Mouse (Mus musculus) limb, embryonic 10.5 days (tissue): ENCODE measurements at regions not wholly inside any gene's neighbourhood (a gene's known extent, or its start where the extent isn't known, plus 50 kb on each side); places are given as distances from the start of the nearest gene placed in this dataset.

ENCODE experiments used
- DNase-seq: peaks from one replicate; pipeline ENCODE4 v3.0.0-alpha.2; 2017; ENCODE audit warnings: low spot score
- H3K27ac ChIP-seq: fragments of 300-500 bp; sonication (generic); 2 replicates; pipeline ENCODE4 v1.5.1; 2016; ENCODE audit warnings: mild to moderate bottlenecking
- H3K27me3 ChIP-seq: fragments of 300-500 bp; sonication (generic); 2 replicates; pipeline ENCODE4 v1.6.1; 2016; ENCODE audit warnings: low read depth, mild to moderate bottlenecking; ENCODE audit not compliant: poor library complexity, severe bottlenecking
- H3K36me3 ChIP-seq: fragments of 300-500 bp; sonication (generic); 2 replicates; pipeline ENCODE4 v1.6.1; 2016; ENCODE audit warnings: mild to moderate bottlenecking, moderate library complexity
- H3K4me1 ChIP-seq: fragments of 300-500 bp; sonication (generic); 2 replicates; pipeline ENCODE4 v1.6.1; 2016
- H3K4me3 ChIP-seq: fragments of 300-500 bp; sonication (generic); 2 replicates; pipeline ENCODE4 v1.5.1; 2016; ENCODE audit warnings: mild to moderate bottlenecking, moderate library complexity
- H3K9me3 ChIP-seq: fragments of 300-500 bp; sonication (generic); replicated peaks from 2 replicates; pipeline ENCODE4 v1.6.1; 2016; ENCODE audit warnings: mild to moderate bottlenecking
- WGBS: fragments of 180-500 bp; shearing (Covaris S2); methylation state at CpG from one replicate; pipeline ENCODE4 v1.1.7; 2016; 5-methylcytosine and 5-hydroxymethylcytosine counted together

DNA sequence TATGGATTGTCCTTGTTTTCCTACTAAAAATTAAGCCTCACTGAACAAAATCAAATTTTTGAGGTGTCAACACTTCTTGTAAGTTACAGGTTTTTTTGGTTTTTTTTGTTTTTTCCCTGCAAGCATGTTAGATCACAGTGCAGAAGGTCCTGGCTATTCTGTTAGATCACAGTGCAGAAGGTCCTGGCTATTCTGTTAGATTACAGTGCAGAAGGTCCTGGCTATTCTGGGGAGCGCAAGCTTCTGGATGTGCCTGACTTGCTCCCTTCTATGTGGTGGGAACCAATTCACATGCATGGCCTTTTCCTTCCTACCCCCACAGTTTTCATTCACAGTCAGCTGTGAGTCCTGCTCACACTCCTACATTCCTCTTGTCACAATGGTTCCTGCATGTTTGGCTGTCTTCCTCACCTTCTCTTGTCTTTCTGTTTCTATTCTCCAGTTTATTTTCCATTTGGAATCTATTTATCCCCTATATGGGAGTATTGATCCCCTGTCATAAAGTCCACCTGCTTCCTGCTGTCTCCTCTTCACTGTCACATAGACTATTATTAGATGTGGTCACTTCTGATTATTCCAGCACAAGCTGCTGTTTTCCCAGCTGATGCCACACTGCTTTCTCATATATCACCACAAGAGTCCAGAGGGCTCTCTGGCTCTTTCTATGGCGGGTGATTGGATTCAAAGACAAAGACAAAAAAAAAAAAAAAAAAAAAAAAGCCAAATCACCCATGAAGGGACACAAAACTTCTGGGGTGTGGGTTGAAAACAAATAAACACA lies 866.3 kb upstream of the Gm5150 start:
- Histone ChIP-seq H3K27me3 (no peaks in the 10 kb centered on the region), H3K4me3 (no peak overlapping the region), H3K27ac (no peak overlapping the region), H3K36me3 (no peaks in the 10 kb centered on the region), H3K4me1 (no peaks in the 10 kb centered on the region), H3K9me3 (no peaks in the 10 kb centered on the region)
- WGBS = 73% methylated on average over 2 of the region's 2 CpGs
- DNase-seq = no peak

DNA sequence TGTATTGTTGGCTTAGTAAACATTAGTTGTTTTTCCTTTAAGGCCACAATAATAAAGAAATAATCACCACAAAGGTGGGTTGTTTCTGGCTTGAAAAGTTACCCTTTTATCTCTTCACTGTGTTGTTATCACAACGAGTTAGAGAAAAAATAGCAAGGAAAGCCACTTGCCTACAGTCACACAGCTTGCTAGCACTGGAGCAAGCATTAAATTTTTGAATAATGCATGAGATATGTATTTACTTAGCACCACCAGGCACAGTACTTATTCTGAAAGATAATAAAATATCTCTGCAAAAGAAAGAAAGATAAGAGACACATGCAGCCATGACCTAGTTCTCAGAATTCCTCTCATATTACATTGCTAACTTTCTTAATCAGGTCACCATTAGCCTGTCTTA lies 853.8 kb upstream of the Gm5150 start:
- H3K36me3 ChIP-seq = no peaks in the 10 kb centered on the region
- 68% methylated on average over 1 of the region's 1 CpGs for WGBS
- no peak overlapping the region for H3K27ac ChIP-seq
- DNase-seq = no peak
- H3K4me3 ChIP-seq = no peak overlapping the region
- H3K4me1 ChIP-seq = no peaks in the 10 kb centered on the region
- H3K9me3 ChIP-seq = no peaks in the 10 kb centered on the region
- H3K27me3 ChIP-seq = no peaks in the 10 kb centered on the region

DNA sequence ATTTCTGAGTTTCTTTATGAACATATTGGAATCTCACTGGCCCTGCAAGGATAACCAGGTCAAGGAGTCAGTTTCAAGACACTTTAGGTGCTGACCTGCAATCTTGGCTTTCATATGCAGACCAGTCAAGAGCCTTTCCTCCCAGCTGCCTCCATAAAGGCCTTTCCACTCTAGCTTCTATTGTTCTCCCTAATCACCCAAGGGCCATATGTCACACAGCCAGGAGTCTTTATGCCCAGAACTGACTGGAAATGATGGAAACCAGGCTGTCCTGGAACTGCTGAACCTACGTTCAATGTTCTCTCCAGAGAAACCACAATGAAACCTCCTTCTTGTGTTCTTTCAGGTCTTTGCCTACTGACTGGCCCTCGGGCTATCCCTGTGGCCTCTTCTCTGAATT lies 852.7 kb upstream of the Gm5150 start:
- H3K27ac ChIP-seq = no peak overlapping the region
- no peaks in the 10 kb centered on the region for H3K4me1 ChIP-seq
- H3K9me3 ChIP-seq = no peaks in the 10 kb centered on the region
- WGBS = 73% methylated on average over 2 of the region's 2 CpGs
- no peaks in the 10 kb centered on the region for H3K36me3 ChIP-seq
- no peak for DNase-seq
- no peak overlapping the region for H3K4me3 ChIP-seq
- H3K27me3 ChIP-seq = no peaks in the 10 kb centered on the region

DNA sequence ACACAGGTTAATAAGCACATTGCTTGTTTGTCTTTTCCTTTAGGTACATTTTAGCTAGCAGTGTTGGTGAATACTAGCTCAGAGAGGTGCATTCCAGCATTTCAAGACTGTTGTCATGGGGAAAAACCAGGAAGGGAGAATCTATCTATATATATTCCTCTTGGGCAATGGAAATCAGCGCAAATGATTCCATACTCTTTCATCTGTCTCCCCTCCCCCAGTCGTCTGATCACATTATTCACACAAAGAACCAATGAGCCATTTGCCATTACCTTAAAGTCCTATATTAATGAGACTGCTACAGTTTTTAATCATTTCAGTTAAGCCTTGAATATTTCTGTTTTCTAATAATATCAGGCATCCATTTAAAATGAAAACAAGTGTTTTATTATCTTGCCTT lies 849.0 kb upstream of the Gm5150 start:
- no peaks in the 10 kb centered on the region for H3K9me3 ChIP-seq
- H3K36me3 ChIP-seq = no peaks in the 10 kb centered on the region
- H3K4me1 ChIP-seq = no peaks in the 10 kb centered on the region
- 87% methylated on average over 2 of the region's 2 CpGs for WGBS
- no peak overlapping the region for H3K4me3 ChIP-seq
- H3K27ac ChIP-seq = no peak overlapping the region
- no peak for DNase-seq
- H3K27me3 ChIP-seq = no peaks in the 10 kb centered on the region

DNA sequence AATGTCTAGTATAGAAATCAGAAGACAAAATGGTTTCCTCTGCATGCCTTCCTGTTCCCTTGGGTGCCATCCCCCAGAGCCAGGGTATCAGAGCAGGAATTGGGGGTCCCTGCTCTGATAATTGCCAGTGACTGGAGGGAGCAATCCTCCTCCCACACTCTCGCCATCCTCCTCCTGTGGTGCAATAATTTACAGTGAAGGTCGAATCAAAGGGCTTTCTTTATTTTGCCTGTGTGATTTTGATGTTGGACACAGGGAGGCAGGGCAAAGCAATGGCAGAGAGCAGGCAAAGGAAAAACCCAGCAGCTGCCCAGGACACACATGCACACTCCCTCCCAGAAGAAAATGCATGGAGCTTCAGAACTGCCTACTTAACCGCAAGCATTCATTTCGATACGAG lies 847.8 kb upstream of the Gm5150 start:
- no peaks in the 10 kb centered on the region for H3K4me1 ChIP-seq
- no peaks in the 10 kb centered on the region for H3K36me3 ChIP-seq
- no peak overlapping the region for H3K27ac ChIP-seq
- no peaks in the 10 kb centered on the region for H3K9me3 ChIP-seq
- no peak for DNase-seq
- no peaks in the 10 kb centered on the region for H3K27me3 ChIP-seq
- 68% methylated on average over 5 of the region's 5 CpGs for WGBS
- H3K4me3 ChIP-seq = no peak overlapping the region

DNA sequence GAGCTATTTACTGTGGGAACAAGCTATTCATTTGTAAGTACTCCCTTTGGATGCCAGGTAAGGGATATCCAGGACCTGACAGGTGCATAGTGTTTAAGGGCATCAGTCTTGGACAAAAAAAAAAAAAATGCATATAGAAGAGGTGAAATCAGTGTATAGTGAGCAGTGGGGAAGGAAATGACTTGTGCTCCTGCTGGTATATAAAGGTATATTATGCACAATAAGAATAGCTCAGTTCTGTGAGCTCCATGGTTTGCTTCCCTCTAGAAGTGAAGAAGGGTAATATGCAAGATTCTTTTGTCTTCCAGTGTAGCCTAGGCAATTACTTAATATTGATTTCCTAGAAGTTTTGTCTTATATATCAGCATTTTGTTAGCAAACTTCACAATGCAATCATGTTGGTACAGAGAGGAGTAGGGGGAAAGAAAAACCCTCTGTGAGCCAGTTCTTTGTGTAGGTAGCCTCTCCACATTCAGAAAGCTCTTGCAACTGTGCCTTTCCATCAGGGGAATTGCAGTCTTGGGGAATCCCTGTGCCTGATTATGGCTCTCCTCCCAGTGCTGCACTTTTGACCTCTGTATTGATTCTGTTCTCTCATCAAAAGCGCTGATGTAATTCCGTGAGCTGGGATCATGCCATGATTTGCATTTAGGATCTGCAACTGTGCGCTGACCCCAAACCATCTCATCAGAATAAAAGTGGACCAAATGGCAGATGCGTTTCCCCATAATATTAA lies 840.7 kb upstream of the Gm5150 start:
- DNase-seq = no peak
- Histone ChIP-seq H3K4me1 (no peaks in the 10 kb centered on the region), H3K27ac (no peak overlapping the region), H3K27me3 (no peaks in the 10 kb centered on the region), H3K4me3 (no peak overlapping the region), H3K9me3 (no peaks in the 10 kb centered on the region), H3K36me3 (no peaks in the 10 kb centered on the region)
- WGBS = 87% methylated on average over 4 of the region's 4 CpGs

DNA sequence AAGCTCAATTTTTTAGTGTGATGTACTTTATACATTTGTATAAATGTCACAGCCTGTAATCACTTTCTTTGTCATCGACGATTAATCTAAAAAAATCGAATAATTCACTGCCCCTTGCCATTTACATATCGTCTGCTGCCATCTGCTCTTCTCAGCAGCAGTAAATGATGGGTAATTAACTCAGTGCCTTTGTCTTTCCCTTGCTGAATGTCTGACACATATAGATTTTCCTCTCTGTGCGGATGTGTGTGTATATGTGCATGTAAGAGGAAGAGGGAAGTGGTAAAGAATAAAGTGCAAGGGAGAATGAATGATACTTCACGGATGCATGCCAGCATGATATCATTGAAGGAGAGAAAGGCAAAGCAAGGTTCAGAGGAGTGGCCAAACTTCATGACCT lies 814.3 kb upstream of the Gm5150 start:
- WGBS = 88% methylated on average over 6 of the region's 6 CpGs
- no peak overlapping the region for H3K4me3 ChIP-seq
- H3K27me3 ChIP-seq = no peaks in the 10 kb centered on the region
- H3K27ac ChIP-seq = no peak overlapping the region
- H3K36me3 ChIP-seq = no peaks in the 10 kb centered on the region
- DNase-seq = no peak
- H3K9me3 ChIP-seq = no peaks in the 10 kb centered on the region
- H3K4me1 ChIP-seq = no peaks in the 10 kb centered on the region

DNA sequence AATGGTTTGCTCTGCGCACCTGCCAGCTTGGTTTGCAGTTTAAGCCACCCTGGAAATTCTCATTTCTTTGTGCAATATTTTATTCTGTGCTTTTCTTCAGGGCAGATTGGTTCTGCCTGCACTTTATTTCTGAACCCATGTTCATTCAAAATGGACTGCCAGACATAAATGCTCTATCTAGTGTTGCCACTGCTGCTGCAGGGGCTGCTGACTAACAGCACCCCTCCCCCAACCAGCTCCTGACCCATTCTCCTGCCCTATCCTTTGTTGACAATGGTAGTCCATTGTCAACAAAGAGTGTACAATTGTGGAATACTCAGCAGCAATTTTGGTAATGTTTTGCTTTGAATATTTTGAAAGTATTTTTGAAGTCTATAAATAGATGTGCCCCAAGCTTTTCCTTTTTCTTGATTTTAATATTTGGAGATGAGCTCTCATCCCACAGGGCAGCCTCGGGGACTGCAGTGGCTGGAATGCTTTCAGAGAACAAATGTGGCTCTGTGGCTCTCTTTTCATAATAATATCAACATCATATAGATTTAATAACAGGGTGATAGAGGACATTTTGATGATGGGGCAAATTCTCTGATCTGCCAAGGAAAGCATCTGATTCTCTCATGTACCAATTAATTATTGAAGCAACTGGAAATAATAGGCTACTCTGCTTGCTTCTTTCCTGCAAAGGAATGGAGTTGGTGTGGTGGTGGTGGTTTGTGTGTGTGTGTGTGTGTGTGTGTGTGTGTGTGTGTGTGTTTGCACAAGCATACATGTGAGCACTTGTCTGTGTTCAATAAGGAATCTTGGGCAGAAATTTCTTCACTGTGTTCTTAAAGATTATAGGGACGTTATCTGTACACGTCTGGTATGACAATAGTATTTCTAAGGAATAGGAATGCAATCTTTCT lies 813.2 kb upstream of the Gm5150 start:
- no peak for DNase-seq
- H3K27ac ChIP-seq = no peak overlapping the region
- no peaks in the 10 kb centered on the region for H3K36me3 ChIP-seq
- no peaks in the 10 kb centered on the region for H3K9me3 ChIP-seq
- H3K27me3 ChIP-seq = no peaks in the 10 kb centered on the region
- WGBS = 84% methylated on average over 4 of the region's 4 CpGs
- no peaks in the 10 kb centered on the region for H3K4me1 ChIP-seq
- no peak overlapping the region for H3K4me3 ChIP-seq

DNA sequence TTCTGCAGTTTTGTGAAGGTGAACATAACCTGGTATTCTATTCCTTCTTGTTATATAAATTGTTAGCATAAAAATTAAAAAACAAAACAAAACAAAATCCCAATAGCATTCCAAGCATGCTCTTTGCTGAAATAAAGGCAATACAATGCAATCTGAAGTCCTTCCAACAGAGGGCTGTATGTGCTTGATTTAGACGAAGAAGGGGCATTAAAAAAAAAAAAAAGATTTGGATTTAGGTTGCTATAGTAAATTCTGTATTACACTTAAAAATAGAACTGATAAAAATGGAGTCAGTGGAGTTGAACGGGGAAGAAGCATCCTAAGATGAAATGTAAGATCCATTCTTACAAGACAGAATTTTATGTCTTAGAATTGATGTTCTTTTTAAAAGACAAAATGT lies 810.6 kb upstream of the Gm5150 start:
- Histone ChIP-seq H3K4me1 (no peaks in the 10 kb centered on the region), H3K27me3 (no peaks in the 10 kb centered on the region), H3K27ac (no peak overlapping the region), H3K36me3 (no peaks in the 10 kb centered on the region), H3K9me3 (no peaks in the 10 kb centered on the region), H3K4me3 (no peak overlapping the region)
- DNase-seq = no peak
- WGBS = 38% methylated on average over 2 of the region's 2 CpGs

DNA sequence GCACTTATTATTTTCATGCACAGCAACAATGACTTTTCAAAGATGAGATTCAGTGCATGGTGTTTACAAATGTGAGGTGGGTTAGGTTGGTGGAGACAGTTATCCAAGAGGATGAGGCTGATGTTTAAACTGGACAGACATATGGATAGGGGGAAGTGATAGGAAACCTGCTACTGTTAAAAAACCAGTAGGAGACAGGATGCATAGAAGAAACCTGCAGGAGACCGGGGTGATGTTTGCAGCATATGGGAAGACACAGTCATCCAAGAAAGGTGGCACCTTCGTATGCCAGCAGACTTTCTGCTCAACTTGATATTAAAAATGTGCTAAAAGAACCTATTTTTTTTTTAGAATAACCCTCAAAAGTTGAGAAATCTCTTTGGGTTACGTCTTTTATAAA lies 809.9 kb upstream of the Gm5150 start:
- peaks cover under 1% of the 10 kb centered on the region; the same call in 1 of the 2 replicates for H3K4me1 ChIP-seq
- no peak overlapping the region for H3K27ac ChIP-seq
- no peak for DNase-seq
- no peaks in the 10 kb centered on the region for H3K9me3 ChIP-seq
- 81% methylated on average over 3 of the region's 3 CpGs for WGBS
- no peaks in the 10 kb centered on the region for H3K36me3 ChIP-seq
- no peaks in the 10 kb centered on the region for H3K27me3 ChIP-seq
- no peak overlapping the region for H3K4me3 ChIP-seq

DNA sequence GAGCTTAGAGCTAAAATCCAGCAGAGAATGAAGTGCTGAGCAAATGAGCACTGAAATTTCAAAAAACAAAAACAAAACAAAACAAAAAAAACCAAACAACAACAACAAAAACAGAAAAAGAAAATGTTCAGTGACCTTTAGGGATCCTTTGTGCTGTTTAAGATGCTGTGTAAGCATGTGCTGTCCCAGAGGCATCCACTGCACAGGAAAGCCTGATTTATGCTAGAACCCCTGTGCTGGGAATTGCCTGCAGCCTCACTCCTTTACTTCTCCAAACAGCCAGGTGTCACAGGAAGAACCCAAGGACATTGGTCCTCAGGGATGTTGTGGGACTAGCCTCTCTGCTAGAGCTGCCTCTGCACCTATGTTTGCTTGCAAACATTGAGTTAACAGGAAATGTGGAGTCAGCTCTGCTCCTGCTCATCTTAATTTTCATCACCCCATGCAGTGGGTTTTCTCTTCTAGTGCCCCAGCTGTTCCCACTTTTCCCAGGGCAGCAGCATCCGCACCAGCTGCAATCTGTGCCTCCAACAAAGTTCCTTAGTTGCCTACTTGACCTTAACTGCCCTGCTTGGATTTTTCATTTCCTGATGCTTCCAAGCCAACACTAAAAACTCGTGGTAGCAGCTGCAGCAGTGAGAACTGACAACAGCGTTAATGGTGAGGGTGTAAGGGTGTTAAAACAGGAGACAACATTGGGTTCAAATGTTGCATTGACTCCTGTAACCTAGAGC lies 804.8 kb upstream of the Gm5150 start:
- no peaks in the 10 kb centered on the region for H3K36me3 ChIP-seq
- peaks cover 4% of the 10 kb centered on the region; the same call in 1 of the 2 replicates for H3K4me1 ChIP-seq
- peak; percentile 34 for DNase-seq
- no peak overlapping the region for H3K4me3 ChIP-seq
- H3K27me3 ChIP-seq = no peaks in the 10 kb centered on the region
- no peaks in the 10 kb centered on the region for H3K9me3 ChIP-seq
- H3K27ac ChIP-seq = no peak overlapping the region
- 33% methylated on average over 3 of the region's 3 CpGs for WGBS

DNA sequence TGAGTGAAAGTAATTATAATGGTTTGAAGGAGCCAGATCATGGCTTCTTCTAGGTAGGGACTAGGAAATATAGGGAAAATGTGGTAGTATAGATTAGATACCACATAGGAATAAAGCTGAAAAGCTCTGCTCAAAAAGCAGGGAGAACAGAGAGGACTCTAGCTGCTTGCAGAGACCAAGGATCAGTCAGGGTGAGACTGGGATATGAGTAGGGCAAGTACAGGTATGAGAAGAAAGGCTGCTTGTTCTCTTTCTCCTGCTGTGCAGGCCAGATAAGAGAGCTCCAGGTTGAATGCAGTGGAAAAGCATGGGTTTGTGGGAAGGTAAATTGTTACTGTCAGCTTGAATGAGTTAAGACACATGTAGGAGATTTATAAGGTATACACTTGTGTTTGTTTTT lies 797.4 kb upstream of the Gm5150 start:
- Histone ChIP-seq H3K36me3 (no peaks in the 10 kb centered on the region), H3K27me3 (no peaks in the 10 kb centered on the region), H3K4me3 (no peak overlapping the region), H3K9me3 (no peaks in the 10 kb centered on the region), H3K27ac (no peak overlapping the region), H3K4me1 (no peaks in the 10 kb centered on the region)
- no peak for DNase-seq
